Comparison of ENCODE assay signal across 8 mouse cellular contexts in the genomic region with DNA sequence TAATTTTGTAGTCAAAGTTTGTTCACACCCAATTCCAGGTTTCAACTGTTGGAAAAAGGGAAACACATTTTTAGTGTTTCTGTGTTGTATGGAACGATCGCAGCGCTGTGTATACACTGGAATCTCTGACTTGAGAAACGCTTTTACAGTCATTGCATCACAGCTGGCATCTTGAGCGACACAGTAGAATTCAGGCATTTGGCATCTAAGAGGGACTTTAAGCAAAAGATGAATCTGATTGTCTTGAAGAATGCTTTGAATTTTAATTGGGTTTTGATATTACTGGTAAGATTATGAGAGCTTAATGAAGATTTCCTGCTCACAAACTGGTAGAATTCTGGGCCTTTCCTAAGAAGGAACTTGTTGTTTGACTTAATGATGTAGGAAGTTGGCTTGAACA. TPM values are rescaled to one million over a fixed set of nuclear protein-coding genes. Genes with fewer than 3 reads are reported as not detected.
DNase-seq lines count a peak whose midpoint lies in the region; ATAC-seq and TF ChIP-seq lines count a peak whose summit lies in the region.

No protein-coding gene starts in this region.

- H3K9ac ChIP-seq in neural tube, embryonic 11.5 days (ENCODE audit: low read length): peak overlapping the region; percentile 61
- peak overlapping the region; percentile 82; the same call in 1 of the 2 replicates for H3K9ac ChIP-seq in forebrain, embryonic 14.5 days (ENCODE audit: low read length)
- H3K9ac ChIP-seq in liver, embryonic 15.5 days: peak overlapping the region; percentile 82
- H3K9ac ChIP-seq in stomach, postnatal 0 days (ENCODE audit: low read length): peak overlapping the region; percentile 70

- no peaks in the 10 kb centered on the region for H3K36me3 ChIP-seq in neural tube, embryonic 11.5 days (ENCODE audit: control insufficient read depth, insufficient read depth, low read length)
- no peaks in the 10 kb centered on the region for H3K36me3 ChIP-seq in forebrain, embryonic 14.5 days (ENCODE audit: control insufficient read depth, insufficient read depth, low read length)
- no peaks in the 10 kb centered on the region for H3K36me3 ChIP-seq in liver, embryonic 15.5 days (replicated peaks)
- H3K36me3 ChIP-seq in stomach, postnatal 0 days (ENCODE audit: control insufficient read depth, insufficient read depth, low read length): no peaks in the 10 kb centered on the region

- no peak for DNase-seq in neural tube, embryonic 11.5 days (ENCODE audit: low spot score)
- DNase-seq in neural tube, embryonic 10.5 days (ENCODE audit: extremely low spot score, low spot score): no peak
- peak; percentile 25 for DNase-seq in forebrain, embryonic 14.5 days (ENCODE audit: low spot score)
- DNase-seq in stomach, postnatal 0 days (ENCODE audit: low spot score): no peak
- DNase-seq in left cerebral cortex, adult 11 months (ENCODE audit: low spot score): no peak
- DNase-seq in ovary, adult 18-20 months (ENCODE audit: low spot score): no peak
- no peak for DNase-seq in spleen, postnatal 14 days (ENCODE audit: low spot score in 2 of 2)

- no peak for TF ChIP-seq CTCF in stomach, postnatal 0 days (IDR thresholded peaks at IDR 0.05; ENCODE audit: low read depth)

- H3K9me3 ChIP-seq in neural tube, embryonic 11.5 days (ENCODE audit: control insufficient read depth, low read length): no peaks in the 10 kb centered on the region
- H3K9me3 ChIP-seq in forebrain, embryonic 14.5 days (replicated peaks; ENCODE audit: control insufficient read depth, low read length): no peaks in the 10 kb centered on the region
- H3K9me3 ChIP-seq in liver, embryonic 15.5 days (replicated peaks): no peaks in the 10 kb centered on the region
- no peaks in the 10 kb centered on the region for H3K9me3 ChIP-seq in stomach, postnatal 0 days (ENCODE audit: control insufficient read depth, low read length)

- ATAC-seq in neural tube, embryonic 11.5 days (ENCODE audit: insufficient read depth, low FRiP score, low TSS enrichment): no peak
- ATAC-seq in forebrain, embryonic 14.5 days: no peak
- ATAC-seq in liver, embryonic 15.5 days (ENCODE audit: insufficient read depth): no peak
- no peak for ATAC-seq in stomach, postnatal 0 days (ENCODE audit: low FRiP score, low TSS enrichment)

- TF ChIP-seq EP300 in stomach, postnatal 0 days (optimal IDR thresholded peaks at IDR 0.05): no peak

- H3K27ac ChIP-seq in neural tube, embryonic 11.5 days (ENCODE audit: low read depth, low read length): no peak overlapping the region
- H3K27ac ChIP-seq in forebrain, embryonic 14.5 days (ENCODE audit: low read depth, low read length): no peak overlapping the region
- peak overlapping the region; percentile 87 for H3K27ac ChIP-seq in liver, embryonic 15.5 days (replicated peaks)
- no peak overlapping the region; the same call in 1 of the 2 replicates for H3K27ac ChIP-seq in stomach, postnatal 0 days (replicated peaks)

- H3K4me2 ChIP-seq in neural tube, embryonic 11.5 days (ENCODE audit: low read depth): peak overlapping the region; percentile 68
- peak overlapping the region; percentile 78 for H3K4me2 ChIP-seq in forebrain, embryonic 14.5 days (ENCODE audit: low read length)
- H3K4me2 ChIP-seq in liver, embryonic 15.5 days: peak overlapping the region; percentile 67
- H3K4me2 ChIP-seq in stomach, postnatal 0 days (replicated peaks; ENCODE audit: low read depth): peak overlapping the region; percentile 58

- peak overlapping the region; percentile 50 for H3K4me3 ChIP-seq in neural tube, embryonic 11.5 days (ENCODE audit: low read depth, low read length)
- H3K4me3 ChIP-seq in forebrain, embryonic 14.5 days (ENCODE audit: low read depth, low read length): peak overlapping the region; percentile 68
- H3K4me3 ChIP-seq in liver, embryonic 15.5 days (replicated peaks): peak overlapping the region; percentile 78
- H3K4me3 ChIP-seq in stomach, postnatal 0 days (ENCODE audit: low read depth, low read length): peak overlapping the region; percentile 60

- WGBS in neural tube, embryonic 11.5 days: 47% methylated on average over 5 of the region's 5 CpGs
- 32% methylated on average over 5 of the region's 5 CpGs for WGBS in forebrain, embryonic 14.5 days
- WGBS in liver, embryonic 15.5 days (ENCODE audit: insufficient replicate concordance): 20% methylated on average over 5 of the region's 5 CpGs
- 13% methylated on average over 5 of the region's 5 CpGs for WGBS in stomach, postnatal 0 days

- H3K27me3 ChIP-seq in neural tube, embryonic 11.5 days (ENCODE audit: control insufficient read depth, insufficient read depth, low read length): no peaks in the 10 kb centered on the region
- H3K27me3 ChIP-seq in forebrain, embryonic 14.5 days (replicated peaks; ENCODE audit: control insufficient read depth, insufficient read depth, low read length): no peaks in the 10 kb centered on the region
- H3K27me3 ChIP-seq in liver, embryonic 15.5 days: no peaks in the 10 kb centered on the region
- H3K27me3 ChIP-seq in stomach, postnatal 0 days (ENCODE audit: control insufficient read depth, insufficient read depth, low read length): no peaks in the 10 kb centered on the region

- peaks cover 10% of the 10 kb centered on the region; the same call in 1 of the 2 replicates for H3K4me1 ChIP-seq in neural tube, embryonic 11.5 days (ENCODE audit: control insufficient read depth, insufficient read depth, low read length)
- peaks cover 18% of the 10 kb centered on the region for H3K4me1 ChIP-seq in forebrain, embryonic 14.5 days (ENCODE audit: control insufficient read depth, insufficient read depth, low read length)
- H3K4me1 ChIP-seq in liver, embryonic 15.5 days (replicated peaks): peaks cover 45% of the 10 kb centered on the region
- no peaks in the 10 kb centered on the region; the same call in 1 of the 2 replicates for H3K4me1 ChIP-seq in stomach, postnatal 0 days (replicated peaks; ENCODE audit: control insufficient read depth, insufficient read depth)

RNA-seq across cellular contexts. Expression of a gene that starts 1.3 kb away (rescaled TPM):
- polyA plus RNA-seq in neural tube, embryonic 11.5 days (2014; fragmentation: Nextera tagmentation; extraction: Ambion mirVana): 147 and 148 TPM in 2 replicates
- polyA plus RNA-seq in forebrain, embryonic 14.5 days (2014; fragmentation: Nextera tagmentation; extraction: Ambion mirVana): 34.0 and 34.6 TPM in 2 replicates
- 59.2 and 70.1 TPM in 2 replicates for polyA plus RNA-seq in liver, embryonic 15.5 days (2015; fragmentation: Nextera tagmentation; extraction: Ambion mirVana)
- 44.4 and 51.1 TPM in 2 replicates for polyA plus RNA-seq in stomach, postnatal 0 days (2015; fragmentation: Nextera tagmentation; extraction: Ambion mirVana)
